Mouse (Mus musculus) testis, adult 2 months (tissue): ENCODE data around the gene Fam120a.

Source experiments
- CTCF ChIP-seq: fragments of 200-500 bp; IDR thresholded peaks from 2 replicates; pipeline ENCODE4 v1.5.1; 2012; ENCODE audit warnings: low read depth, mild to moderate bottlenecking, inconsistent platforms, low read length, moderate library complexity; ENCODE audit not compliant: control insufficient read depth, insufficient read depth, insufficient replicate concordance
- POLR2A ChIP-seq: fragments of 200-500 bp; IDR thresholded peaks from 2 replicates; pipeline ENCODE4 v1.6.1; 2012; ENCODE audit warnings: low read depth, mild to moderate bottlenecking, inconsistent platforms, low read length, moderate library complexity; ENCODE audit not compliant: control insufficient read depth

DNA sequence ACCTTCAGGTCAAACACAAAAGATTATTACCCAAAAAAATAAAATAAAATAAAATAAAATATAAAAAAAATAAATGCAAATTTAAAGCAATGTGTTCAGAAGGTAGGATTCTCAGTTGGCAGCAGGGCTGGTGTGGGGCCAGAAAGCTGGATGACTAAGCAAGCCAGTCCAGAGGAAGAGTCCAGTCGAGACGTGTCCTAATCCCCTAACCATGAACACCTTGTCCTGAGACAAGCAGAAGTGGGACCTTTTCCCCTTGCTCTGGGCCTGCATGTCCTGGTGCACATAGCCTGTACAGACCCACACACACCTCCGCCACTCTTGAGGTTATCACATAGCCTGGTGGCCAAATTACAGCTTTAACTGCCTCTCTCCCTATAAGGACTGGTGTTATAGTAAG lies 35.1 kb downstream of the Fam120a start:
- TF ChIP-seq POLR2A, result no peak
- no peak for TF ChIP-seq CTCF
